Mouse (Mus musculus) intestine, postnatal 0 days (tissue): ENCODE data around the gene Rph3a. TPM values are rescaled to one million over a fixed set of nuclear protein-coding genes. Genes with fewer than 3 reads are reported as not detected.
"Not testable (repeated sequence)": the region's sequence is repeated elsewhere in the genome, so short reads cannot be mapped to it uniquely, and the experiment has no call there.

Source experiments
- ATAC-seq: fragments of 200-750 bp; cut with Nextera tagmentation; 2 replicates; pipeline ENCODE4 v1.8.0; 2017; ENCODE audit warnings: mild to moderate bottlenecking, moderate TSS enrichment, moderate library complexity
- H3K27ac ChIP-seq: fragments of 300-500 bp; sonication (generic); 2 replicates; pipeline ENCODE4 v1.5.1; 2014; ENCODE audit warnings: mild to moderate bottlenecking, low read depth, low read length, moderate library complexity
- H3K27me3 ChIP-seq: fragments of 300-500 bp; sonication (generic); replicated peaks from 2 replicates; pipeline ENCODE4 v1.6.1; 2014; ENCODE audit warnings: low read length, mixed read lengths; ENCODE audit not compliant: control insufficient read depth, insufficient read depth
- H3K36me3 ChIP-seq: fragments of 300-500 bp; sonication (generic); 2 replicates; pipeline ENCODE4 v1.6.1; 2014; ENCODE audit warnings: mild to moderate bottlenecking, moderate library complexity; ENCODE audit not compliant: control insufficient read depth, insufficient read depth
- H3K4me1 ChIP-seq: fragments of 300-500 bp; sonication (generic); replicated peaks from 2 replicates; pipeline ENCODE4 v1.6.1; 2014; ENCODE audit warnings: antibody characterized with exemption, low read length, mixed read lengths; ENCODE audit not compliant: control insufficient read depth, insufficient read depth
- H3K4me2 ChIP-seq: fragments of 300-500 bp; sonication (generic); replicated peaks from 2 replicates; pipeline ENCODE4 v1.6.1; 2014; ENCODE audit warnings: low read depth, mild to moderate bottlenecking, moderate library complexity
- H3K4me3 ChIP-seq: fragments of 300-500 bp; sonication (generic); 2 replicates; pipeline ENCODE4 v1.5.1; 2014; ENCODE audit warnings: low read depth, low read length
- H3K9ac ChIP-seq: fragments of 300-500 bp; sonication (generic); 2 replicates; pipeline ENCODE4 v1.6.1; 2014; ENCODE audit warnings: mild to moderate bottlenecking, low read depth, low read length
- H3K9me3 ChIP-seq: fragments of 300-500 bp; sonication (generic); 2 replicates; pipeline ENCODE4 v1.6.1; 2016; ENCODE audit warnings: mixed run types; ENCODE audit not compliant: control insufficient read depth
- CTCF ChIP-seq: sonication (generic); IDR thresholded peaks from 2 replicates; pipeline ENCODE4 v1.5.1; 2016; ENCODE audit warnings: low read depth, mild to moderate bottlenecking, control low read depth, antibody characterized with exemption, moderate library complexity
- WGBS: fragments of 180-500 bp; shearing (Covaris S2); extraction: QIAGEN DNeasy Blood & Tissue Kit; methylation state at CpG from one replicate; pipeline ENCODE4 v1.1.7; 2014; 5-methylcytosine and 5-hydroxymethylcytosine counted together
- polyA plus RNA-seq: library from polyadenylated mRNA; unstranded; fragments of >200 nt; fragmentation: Nextera tagmentation; extraction: Ambion mirVana; gene quantifications from 2 replicates; pipeline ENCODE4 v1.2.1, GENCODE M21; 2015

The Rph3a gene
- polyA plus RNA-seq, 1 experiment from 2014 or later: 0.48 TPM

GRCm38 (mm10) chr5:120895231-120895900, 114.5 kb downstream of the Rph3a start:
- no peak for TF ChIP-seq CTCF
- 85% methylated on average over 11 of the region's 11 CpGs for WGBS
- Histone ChIP-seq H3K27ac (no peak overlapping the region), H3K4me1 (no peaks in the 10 kb centered on the region), H3K9ac (no peak overlapping the region), H3K27me3 (no peaks in the 10 kb centered on the region), H3K9me3 (no peaks in the 10 kb centered on the region), H3K4me2 (no peak overlapping the region), H3K36me3 (no peaks in the 10 kb centered on the region), H3K4me3 (no peak overlapping the region)
- ATAC-seq: no peak

- not testable (repeated sequence) for H3K9ac ChIP-seq, H3K4me1 ChIP-seq, H3K9me3 ChIP-seq, ATAC-seq, H3K27ac ChIP-seq, H3K4me2 ChIP-seq, H3K36me3 ChIP-seq, H3K4me3 ChIP-seq, H3K27me3 ChIP-seq
- 83% methylated on average over 2 of the region's 2 CpGs for WGBS
These were observed 115.2 kb downstream of the Rph3a start for GRCm38 (mm10) chr5:120894692-120895091.

- not testable (repeated sequence) for H3K9me3 ChIP-seq, H3K4me2 ChIP-seq, H3K36me3 ChIP-seq, H3K27me3 ChIP-seq, H3K4me3 ChIP-seq, H3K4me1 ChIP-seq, H3K27ac ChIP-seq, H3K9ac ChIP-seq, ATAC-seq
- 92% methylated on average over 4 of the region's 4 CpGs for WGBS
These were observed 116.0 kb downstream of the Rph3a start for GRCm38 (mm10) chr5:120893866-120894265.

GRCm38 (mm10) chr5:120892243-120892660, 117.6 kb downstream of the Rph3a start:
- H3K9me3 ChIP-seq: no peaks in the 10 kb centered on the region
- 72% methylated on average over 2 of the region's 2 CpGs for WGBS
- H3K4me2 ChIP-seq: no peak overlapping the region

GRCm38 (mm10) chr5:120891566-120892242, 118.2 kb downstream of the Rph3a start:
- H3K4me3 ChIP-seq, H3K4me2 ChIP-seq, H3K9me3 ChIP-seq, H3K9ac ChIP-seq, ATAC-seq, H3K36me3 ChIP-seq, H3K4me1 ChIP-seq, H3K27me3 ChIP-seq, H3K27ac ChIP-seq: not testable (repeated sequence)
- 67% methylated on average over 2 of the region's 2 CpGs for WGBS

More at GRCm38 (mm10) chr5:120892243-120892660, 117.6 kb downstream of the Rph3a start:
- no peaks in the 10 kb centered on the region for H3K27me3 ChIP-seq
- ATAC-seq: no peak
- no peaks in the 10 kb centered on the region for H3K4me1 ChIP-seq
- H3K36me3 ChIP-seq: no peaks in the 10 kb centered on the region
- no peak overlapping the region for H3K4me3 ChIP-seq
- H3K9ac ChIP-seq: no peak overlapping the region
- no peak overlapping the region for H3K27ac ChIP-seq
- no peak for TF ChIP-seq CTCF

- 49% methylated on average over 3 of the region's 3 CpGs for whole genome bisulfite sequencing
- H3K9ac ChIP-seq: no peak overlapping the region
- no peaks in the 10 kb centered on the region for H3K27me3 ChIP-seq
- H3K9me3 ChIP-seq: no peaks in the 10 kb centered on the region
- no peaks in the 10 kb centered on the region for H3K36me3 ChIP-seq
- no peaks in the 10 kb centered on the region for H3K4me1 ChIP-seq
- H3K4me2 ChIP-seq: no peak overlapping the region
- H3K27ac ChIP-seq: no peak overlapping the region
- no peak overlapping the region for H3K4me3 ChIP-seq
- no peak for ATAC-seq
- TF ChIP-seq CTCF: no peak
These were observed 118.9 kb downstream of the Rph3a start for GRCm38 (mm10) chr5:120890991-120891390.

Other genes with a start within 250 kb of the Rph3a start
- 0.66 and 0.78 TPM in 2 replicates for gene Oas3, start 232.4 kb downstream of the Rph3a start, polyA plus RNA-seq
- 0.10 TPM in 1 of 2 replicates, not detected in the other for gene Oas1e, start 214.6 kb downstream of the Rph3a start, polyA plus RNA-seq
- 1.0 and 1.2 TPM in 2 replicates for gene Oas1c, start 197.6 kb downstream of the Rph3a start, polyA plus RNA-seq
- not detected in 2 replicates for gene Oas1f, start 162.7 kb downstream of the Rph3a start, polyA plus RNA-seq
- not detected in 2 replicates for gene Oas1h, start 148.7 kb downstream of the Rph3a start, polyA plus RNA-seq
- 30.9 and 31.8 TPM in 2 replicates for gene Oas1g, start 122.5 kb downstream of the Rph3a start, polyA plus RNA-seq
- 65.4 and 65.6 TPM in 2 replicates for gene Oas1a, start 102.6 kb downstream of the Rph3a start, polyA plus RNA-seq
- gene Oas1d, start 95.6 kb downstream of the Rph3a start, polyA plus RNA-seq: 0.18 and 0.25 TPM in 2 replicates
- 14.0 and 15.6 TPM in 2 replicates for gene Ptpn11, start 181.3 kb upstream of the Rph3a start, polyA plus RNA-seq
- gene Rpl6, start 194.4 kb upstream of the Rph3a start, polyA plus RNA-seq: 359 and 402 TPM in 2 replicates
- 2.1 and 2.2 TPM in 2 replicates for gene Hectd4, start 210.1 kb upstream of the Rph3a start, polyA plus RNA-seq